Mouse (Mus musculus) embryonic facial prominence, embryonic 13.5 days (tissue): ENCODE measurements around the gene Gpr157. TPM values are rescaled to one million over a fixed set of nuclear protein-coding genes. Genes with fewer than 3 reads are reported as not detected.
A peak's percentile ranks its signal among the peaks of the same experiment; 100 is the strongest.

Source experiments
- ATAC-seq: fragments of 200-750 bp; cut with Nextera tagmentation; 2 replicates; pipeline ENCODE4 v1.8.0; 2017; ENCODE audit warnings: low read depth; ENCODE audit not compliant: insufficient number of reproducible peaks, insufficient read depth, low FRiP score, low TSS enrichment
- H3K27ac ChIP-seq: fragments of 300-500 bp; sonication (generic); 2 replicates; pipeline ENCODE4 v1.5.1; 2015; ENCODE audit warnings: moderate library complexity, mild to moderate bottlenecking, inconsistent platforms
- H3K27me3 ChIP-seq: fragments of 300-500 bp; sonication (generic); 2 replicates; pipeline ENCODE4 v1.6.1; 2015; ENCODE audit warnings: mild to moderate bottlenecking, inconsistent platforms
- H3K36me3 ChIP-seq: fragments of 300-500 bp; sonication (generic); 2 replicates; pipeline ENCODE4 v1.6.1; 2015; ENCODE audit warnings: mild to moderate bottlenecking, inconsistent platforms
- H3K4me1 ChIP-seq: fragments of 300-500 bp; sonication (generic); 2 replicates; pipeline ENCODE4 v1.6.1; 2015; ENCODE audit warnings: inconsistent platforms
- H3K4me2 ChIP-seq: fragments of 300-500 bp; sonication (generic); 2 replicates; pipeline ENCODE4 v1.6.1; 2015; ENCODE audit warnings: moderate library complexity, mild to moderate bottlenecking, inconsistent platforms
- H3K4me3 ChIP-seq: fragments of 300-500 bp; sonication (generic); 2 replicates; pipeline ENCODE4 v1.5.1; 2015; ENCODE audit warnings: mild to moderate bottlenecking, inconsistent platforms
- H3K9ac ChIP-seq: fragments of 300-500 bp; sonication (generic); 2 replicates; pipeline ENCODE4 v1.6.1; 2015; ENCODE audit warnings: mild to moderate bottlenecking, inconsistent platforms
- H3K9me3 ChIP-seq: fragments of 300-500 bp; sonication (generic); 2 replicates; pipeline ENCODE4 v1.6.1; 2016; ENCODE audit warnings: inconsistent platforms
- WGBS: fragments of 180-500 bp; shearing (Covaris S2); methylation state at CpG from one replicate; pipeline ENCODE4 v1.1.7; 2015; ENCODE audit warnings: mixed read lengths; 5-methylcytosine and 5-hydroxymethylcytosine counted together
- polyA plus RNA-seq: library from polyadenylated mRNA; unstranded; fragments of >200 nt; fragmentation: Nextera tagmentation; extraction: Ambion mirVana; gene quantifications from 2 replicates; pipeline ENCODE4 v1.2.1, GENCODE M21; 2015

Gene Gpr157
- polyA plus RNA-seq, 1 experiment from 2014 or later, result 1.5 TPM

DNA sequence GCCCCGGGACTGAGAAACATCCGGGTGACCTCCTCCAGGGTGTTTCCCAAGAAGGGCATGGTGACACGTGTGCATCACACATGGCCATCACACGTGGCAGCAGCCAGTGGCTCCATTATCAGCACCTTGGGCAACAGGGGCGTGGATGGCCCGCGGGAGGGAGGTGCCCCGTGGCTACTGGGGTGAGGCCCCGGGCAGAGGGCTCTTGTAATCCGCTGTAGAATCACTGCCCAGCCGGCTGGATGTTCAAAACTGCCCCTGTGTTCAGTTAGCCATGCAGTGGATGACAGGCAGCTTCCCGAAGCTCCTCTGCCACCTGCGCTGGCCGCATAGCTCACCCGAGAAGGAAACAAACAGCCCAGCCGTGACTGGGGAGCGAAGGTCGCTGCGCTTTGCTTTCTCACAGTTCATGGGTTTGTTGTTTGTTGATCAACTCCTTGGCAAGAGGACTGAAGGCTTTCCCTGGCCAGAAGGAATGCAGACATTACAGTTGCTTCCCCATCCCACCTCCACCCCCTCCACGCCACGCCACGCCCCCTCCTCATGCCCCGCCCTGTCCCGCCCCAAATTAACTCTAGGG, 45.6 kb downstream of the Gpr157 start:
- Histone ChIP-seq H3K36me3 (no peaks in the 10 kb centered on the region), H3K27me3 (no peaks in the 10 kb centered on the region), H3K27ac (no peak overlapping the region), H3K4me2 (peak overlapping the region; percentile 54), H3K9ac (no peak overlapping the region), H3K9me3 (no peaks in the 10 kb centered on the region), H3K4me3 (peak overlapping the region; percentile 31), H3K4me1 (peaks cover 11% of the 10 kb centered on the region)
- 31% methylated on average over 24 of the region's 24 CpGs for WGBS
- no peak for ATAC-seq

DNA sequence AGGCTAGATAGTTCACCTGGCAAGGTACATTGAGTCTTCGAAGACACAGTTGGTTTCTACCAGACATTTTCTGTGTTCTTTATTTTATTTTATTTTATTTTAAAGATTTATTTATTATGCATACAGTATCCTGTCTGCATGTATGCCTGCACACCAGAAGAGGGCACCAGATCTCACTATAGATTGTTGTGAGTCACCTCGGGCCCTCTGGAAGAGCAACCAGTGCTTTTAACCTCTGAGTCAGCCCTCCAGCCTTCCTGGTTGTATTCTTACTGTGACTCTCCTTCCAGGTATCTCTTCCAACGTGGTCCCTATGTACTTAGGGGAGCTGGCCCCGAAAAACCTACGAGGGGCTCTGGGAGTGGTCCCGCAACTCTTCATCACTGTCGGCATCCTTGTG, 48.1 kb downstream of the Gpr157 start:
- H3K27me3 ChIP-seq, result no peaks in the 10 kb centered on the region
- WGBS, result 83% methylated on average over 7 of the region's 7 CpGs

DNA sequence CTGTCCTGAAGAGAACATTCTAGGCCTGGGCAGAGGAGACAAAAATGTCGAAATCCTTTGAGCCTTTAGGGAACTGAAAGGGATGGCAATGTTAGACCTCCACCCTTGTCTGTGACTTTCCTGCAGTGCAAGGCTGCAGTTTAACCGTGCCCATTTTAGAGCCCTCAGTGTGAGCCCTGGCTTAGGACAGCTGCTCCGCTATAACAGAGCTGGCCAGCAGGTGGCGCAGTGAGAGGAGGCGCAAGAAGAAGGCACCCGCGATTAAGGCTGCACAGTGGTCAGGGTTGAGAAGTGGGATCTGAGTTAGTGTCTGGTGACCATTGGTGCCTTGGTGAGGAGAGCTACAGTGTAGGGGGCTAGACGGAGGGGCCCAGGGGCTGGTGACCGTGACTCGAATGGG, 49.5 kb downstream of the Gpr157 start:
- no peaks in the 10 kb centered on the region for H3K9me3 ChIP-seq
- H3K27ac ChIP-seq, result no peak overlapping the region
- no peaks in the 10 kb centered on the region for H3K36me3 ChIP-seq
- no peak overlapping the region for H3K4me2 ChIP-seq
- WGBS, result 5% methylated on average over 10 of the region's 10 CpGs
- no peak overlapping the region for H3K9ac ChIP-seq
- H3K4me1 ChIP-seq, result peaks cover 20% of the 10 kb centered on the region
- H3K4me3 ChIP-seq, result no peak overlapping the region
- no peak for ATAC-seq
- H3K27me3 ChIP-seq, result no peaks in the 10 kb centered on the region

More for the DNA sequence above, 48.1 kb downstream of the Gpr157 start:
- Histone ChIP-seq H3K4me3 (no peak overlapping the region), H3K27ac (no peak overlapping the region), H3K36me3 (no peaks in the 10 kb centered on the region), H3K9ac (no peak overlapping the region), H3K4me2 (no peak overlapping the region), H3K9me3 (no peaks in the 10 kb centered on the region), H3K4me1 (peaks cover 20% of the 10 kb centered on the region)
- ATAC-seq, result no peak

DNA sequence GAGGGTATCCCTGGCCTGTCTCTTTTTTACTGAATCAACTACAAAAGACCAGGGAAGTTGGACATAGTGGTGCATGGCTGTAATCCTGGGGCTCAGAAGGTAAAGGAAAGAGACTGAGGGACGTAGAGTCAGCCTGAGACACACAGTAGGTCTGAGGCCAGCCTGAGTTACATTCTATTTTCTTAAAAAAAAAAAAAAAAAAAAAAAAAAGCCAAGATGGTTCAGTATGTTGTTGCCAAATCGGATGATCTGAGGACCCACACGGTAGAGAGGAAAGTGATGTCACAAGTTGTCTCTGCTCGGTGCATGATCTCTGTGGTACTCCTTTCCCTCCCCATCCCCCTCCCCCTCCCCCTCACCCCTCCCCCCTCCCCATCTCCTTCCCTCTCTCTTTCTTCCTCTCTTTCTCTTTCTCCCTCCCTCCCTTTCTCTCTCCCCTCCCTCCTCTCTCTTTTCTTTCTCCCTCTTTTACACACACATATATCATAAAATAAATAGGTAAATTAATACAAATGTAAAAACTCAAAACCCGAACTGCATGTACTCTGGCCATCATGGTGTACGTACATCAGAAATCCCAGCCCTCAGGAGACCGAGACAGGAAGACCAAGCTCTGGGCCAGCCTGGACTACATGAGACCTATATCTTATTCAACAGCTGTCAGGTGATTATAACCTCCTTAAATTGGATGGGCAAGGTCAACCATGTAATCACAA, 50.4 kb downstream of the Gpr157 start:
- WGBS, result 84% methylated on average over 7 of the region's 7 CpGs
- ATAC-seq, result no peak
- Histone ChIP-seq H3K4me3 (no peak overlapping the region; the same call in 1 of the 2 replicates), H3K4me2 (peak overlapping the region; percentile 55), H3K27me3 (no peaks in the 10 kb centered on the region), H3K27ac (no peak overlapping the region), H3K36me3 (no peaks in the 10 kb centered on the region), H3K4me1 (peaks cover 19% of the 10 kb centered on the region), H3K9ac (no peak overlapping the region), H3K9me3 (no peaks in the 10 kb centered on the region)

DNA sequence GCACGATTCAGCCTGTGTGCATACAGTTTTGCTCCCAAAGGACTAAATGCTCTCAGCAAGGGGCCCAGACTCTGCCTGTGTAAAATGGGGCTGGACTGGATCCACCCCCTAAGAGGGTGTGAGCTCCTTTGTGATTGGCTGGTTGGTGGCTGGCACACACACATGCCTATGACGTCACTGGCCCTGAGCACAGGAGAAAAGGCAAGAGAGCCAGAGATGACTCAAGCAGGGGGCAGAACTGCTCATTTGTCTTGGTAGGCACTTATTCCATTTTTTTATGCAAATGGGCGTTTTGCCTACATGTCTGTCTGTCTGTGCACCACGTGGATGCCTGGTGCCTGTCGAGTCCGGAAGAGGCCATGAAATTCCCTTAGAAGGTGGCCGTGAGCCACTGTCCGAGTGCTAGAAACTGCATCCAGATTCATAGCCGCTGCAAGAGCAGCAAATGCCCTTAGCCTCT, 50.9 kb downstream of the Gpr157 start:
- Histone ChIP-seq H3K4me1 (peaks cover 13% of the 10 kb centered on the region), H3K27me3 (no peaks in the 10 kb centered on the region), H3K4me2 (peak overlapping the region; percentile 55), H3K9me3 (no peaks in the 10 kb centered on the region), H3K4me3 (peak overlapping the region; percentile 34), H3K27ac (no peak overlapping the region), H3K36me3 (no peaks in the 10 kb centered on the region), H3K9ac (peak overlapping the region; percentile 61; the same call in 1 of the 2 replicates)
- 15% methylated on average over 9 of the region's 9 CpGs for WGBS
- ATAC-seq, result peak; percentile 63; the same call in 1 of the 2 replicates

DNA sequence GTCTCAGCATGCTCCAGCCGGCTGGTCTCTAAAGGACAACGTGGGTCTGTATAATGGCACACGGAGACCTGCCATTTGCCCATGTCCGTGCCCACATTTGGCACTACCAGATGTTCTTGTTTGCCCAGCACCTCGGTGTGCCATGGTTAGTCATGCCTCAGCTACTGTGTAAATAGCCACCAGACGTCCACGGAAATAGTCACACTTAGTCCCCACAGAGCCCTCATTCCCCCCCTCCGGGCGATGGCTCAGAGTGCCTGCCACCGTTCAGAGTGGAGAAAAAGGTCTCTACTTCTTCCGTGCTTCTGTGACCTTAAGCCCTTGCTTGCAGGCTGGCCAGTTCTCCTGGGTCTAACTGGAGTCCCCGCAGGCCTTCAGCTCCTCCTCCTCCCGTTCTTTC, 51.9 kb downstream of the Gpr157 start:
- WGBS, result 62% methylated on average over 13 of the region's 13 CpGs
- no peak for ATAC-seq
- no peak overlapping the region for H3K27ac ChIP-seq
- H3K27me3 ChIP-seq, result no peaks in the 10 kb centered on the region
- no peaks in the 10 kb centered on the region for H3K36me3 ChIP-seq
- H3K4me1 ChIP-seq, result peaks cover 10% of the 10 kb centered on the region
- no peak overlapping the region for H3K4me3 ChIP-seq
- no peaks in the 10 kb centered on the region for H3K9me3 ChIP-seq
- no peak overlapping the region for H3K4me2 ChIP-seq
- no peak overlapping the region for H3K9ac ChIP-seq

DNA sequence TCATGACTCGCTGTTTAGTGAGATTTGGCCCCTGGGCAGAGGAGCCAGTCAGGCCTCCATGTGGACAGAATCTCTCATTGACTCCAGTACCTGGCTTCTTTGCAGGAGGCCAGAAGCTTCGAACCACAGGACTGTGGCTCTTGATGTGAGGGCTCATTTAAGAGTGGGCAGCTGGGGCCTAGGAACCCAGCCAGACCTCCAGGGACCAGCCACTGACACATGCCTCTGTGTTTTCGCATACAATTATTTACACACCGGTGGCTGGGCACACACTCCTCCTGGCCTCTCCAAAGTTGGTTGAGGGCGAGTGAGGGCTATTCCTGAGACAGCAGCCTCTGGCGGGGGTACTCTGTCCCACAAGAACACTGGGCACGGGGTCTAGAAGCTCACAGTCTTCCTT, 53.2 kb downstream of the Gpr157 start:
- Histone ChIP-seq H3K4me3 (no peak overlapping the region), H3K27ac (no peak overlapping the region), H3K4me1 (peaks cover 10% of the 10 kb centered on the region), H3K27me3 (no peaks in the 10 kb centered on the region), H3K9me3 (no peaks in the 10 kb centered on the region), H3K4me2 (no peak overlapping the region), H3K9ac (no peak overlapping the region), H3K36me3 (no peaks in the 10 kb centered on the region)
- WGBS, result 86% methylated on average over 7 of the region's 7 CpGs
- ATAC-seq, result no peak

DNA sequence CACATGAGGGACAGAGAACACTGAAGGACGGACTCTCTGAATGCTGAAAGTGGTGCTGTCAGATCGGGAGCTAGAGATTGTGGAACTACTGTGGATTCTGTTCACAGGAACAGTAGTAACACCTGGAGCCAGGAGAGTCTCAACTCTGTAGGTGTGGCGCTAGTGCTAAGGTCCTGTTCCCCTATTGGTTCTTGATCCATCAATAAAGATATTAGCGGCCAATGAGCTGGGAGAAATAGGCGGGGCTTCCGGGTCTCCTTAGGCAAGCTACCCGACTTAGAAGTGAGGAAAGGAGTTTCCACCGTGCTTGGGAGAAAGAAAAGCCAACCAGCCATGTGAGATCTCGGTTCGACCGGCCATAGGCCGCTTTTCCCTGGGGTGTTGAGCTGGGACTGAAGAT, 57.1 kb downstream of the Gpr157 start:
- WGBS, result 17% methylated on average over 12 of the region's 12 CpGs
- no peak for ATAC-seq
- H3K4me2 ChIP-seq, result 0 out of 2 replicates have a peak overlapping the region, but pooled peaks have one; percentile 3

DNA sequence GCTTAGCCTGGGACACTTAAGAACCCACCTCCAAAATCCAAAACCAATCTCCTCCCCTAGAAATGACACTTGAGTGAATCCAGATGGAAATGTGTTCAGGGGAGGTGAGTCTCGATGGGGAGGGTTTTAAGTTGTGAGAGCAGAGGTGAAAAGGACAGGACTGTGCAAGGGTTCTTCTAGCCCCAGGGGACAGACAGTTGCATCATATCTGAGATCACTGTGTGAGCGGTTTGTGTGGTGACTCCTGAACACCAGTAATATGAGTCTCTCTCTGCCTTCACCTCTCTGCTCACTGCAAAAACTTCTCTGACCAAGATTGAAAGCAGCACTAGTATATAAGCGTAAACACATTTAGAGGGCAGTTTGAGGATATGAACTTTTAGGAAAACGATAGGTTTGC, 59.1 kb downstream of the Gpr157 start:
- no peaks in the 10 kb centered on the region for H3K4me1 ChIP-seq
- no peak overlapping the region for H3K27ac ChIP-seq
- no peak overlapping the region for H3K4me2 ChIP-seq
- H3K9me3 ChIP-seq, result 0 out of 2 replicates have a peak, but pooled peaks cover 4% of the 10 kb centered on the region
- no peaks in the 10 kb centered on the region for H3K36me3 ChIP-seq
- H3K9ac ChIP-seq, result no peak overlapping the region
- H3K4me3 ChIP-seq, result no peak overlapping the region
- WGBS, result 42% methylated on average over 4 of the region's 4 CpGs
- no peaks in the 10 kb centered on the region for H3K27me3 ChIP-seq
- ATAC-seq, result no peak

More for the DNA sequence above, 57.1 kb downstream of the Gpr157 start:
- Histone ChIP-seq H3K27me3 (no peaks in the 10 kb centered on the region), H3K9me3 (0 out of 2 replicates have a peak, but pooled peaks cover 4% of the 10 kb centered on the region), H3K4me1 (no peaks in the 10 kb centered on the region), H3K27ac (no peak overlapping the region), H3K9ac (no peak overlapping the region), H3K4me3 (no peak overlapping the region), H3K36me3 (no peaks in the 10 kb centered on the region)

DNA sequence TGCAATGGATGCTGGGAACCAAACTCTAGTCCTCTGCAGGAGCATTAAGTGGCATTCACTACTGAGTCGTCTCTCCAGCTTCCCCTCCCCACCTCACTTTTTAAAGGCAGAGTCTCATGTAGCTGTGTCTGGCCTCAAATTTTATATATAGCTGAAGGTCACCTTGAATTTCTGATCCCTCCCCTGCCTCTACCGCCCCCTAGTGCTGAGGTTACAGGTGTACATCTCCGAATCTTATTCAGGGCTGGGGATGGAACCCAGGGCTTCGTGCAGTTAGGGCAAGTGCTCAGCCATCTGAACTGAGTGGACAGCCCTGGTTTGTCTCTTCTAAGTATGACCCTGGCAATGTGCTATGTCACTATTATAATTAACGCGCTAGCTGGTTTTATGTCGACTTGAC, 63.9 kb downstream of the Gpr157 start:
- no peak overlapping the region for H3K9ac ChIP-seq
- 0 out of 2 replicates have a peak, but pooled peaks cover 4% of the 10 kb centered on the region for H3K9me3 ChIP-seq
- ATAC-seq, result no peak
- H3K27ac ChIP-seq, result no peak overlapping the region
- 81% methylated on average over 7 of the region's 7 CpGs for WGBS
- H3K4me1 ChIP-seq, result no peaks in the 10 kb centered on the region
- no peaks in the 10 kb centered on the region for H3K36me3 ChIP-seq
- no peak overlapping the region for H3K4me2 ChIP-seq
- H3K4me3 ChIP-seq, result no peak overlapping the region
- H3K27me3 ChIP-seq, result no peaks in the 10 kb centered on the region

DNA sequence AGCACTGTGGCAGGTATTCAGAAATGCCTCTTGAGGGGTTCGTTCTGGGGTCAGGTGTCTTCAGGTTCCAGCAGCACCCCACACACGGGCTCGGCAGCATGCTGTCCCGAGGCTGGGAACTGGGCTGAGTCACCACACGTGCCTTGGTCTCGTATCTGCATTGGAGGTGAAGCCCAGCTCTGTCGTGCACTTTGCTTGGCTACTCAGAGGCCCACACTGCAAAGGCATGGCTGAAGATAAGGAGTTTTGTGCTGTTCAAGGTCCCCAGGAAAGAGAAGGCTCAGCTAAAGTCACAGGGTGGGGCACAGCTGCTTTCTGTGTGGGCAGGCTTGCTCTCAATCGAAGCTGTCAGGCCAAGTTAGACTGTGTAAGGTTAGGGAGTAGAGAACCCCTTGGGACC, 65.3 kb downstream of the Gpr157 start:
- H3K4me2 ChIP-seq, result no peak overlapping the region
- H3K9ac ChIP-seq, result no peak overlapping the region
- no peak overlapping the region for H3K4me3 ChIP-seq
- H3K4me1 ChIP-seq, result no peaks in the 10 kb centered on the region
- no peaks in the 10 kb centered on the region for H3K27me3 ChIP-seq
- H3K36me3 ChIP-seq, result no peaks in the 10 kb centered on the region
- WGBS, result 82% methylated on average over 8 of the region's 8 CpGs
- 0 out of 2 replicates have a peak, but pooled peaks cover 4% of the 10 kb centered on the region for H3K9me3 ChIP-seq
- ATAC-seq, result no peak
- no peak overlapping the region for H3K27ac ChIP-seq

DNA sequence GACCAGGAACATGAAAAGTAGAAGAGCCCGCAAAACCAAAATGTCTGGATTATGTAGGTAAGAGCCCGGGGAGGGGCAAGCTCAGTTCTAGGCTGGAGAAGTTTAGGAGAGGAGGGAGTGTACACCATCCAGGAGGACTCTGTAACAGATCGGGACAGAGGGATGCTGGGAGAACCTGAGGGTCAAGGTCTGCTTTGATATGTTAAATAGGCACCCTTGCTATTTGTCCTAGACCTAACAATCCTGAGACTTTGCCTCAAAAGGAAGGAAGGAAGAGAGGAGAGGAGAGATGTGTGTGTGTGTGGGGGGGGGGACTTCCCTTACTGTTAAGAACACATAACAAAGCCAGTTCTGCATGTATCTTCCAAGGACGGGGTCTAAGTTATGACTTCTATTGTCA, 68.1 kb downstream of the Gpr157 start:
- no peaks in the 10 kb centered on the region for H3K4me1 ChIP-seq
- no peaks in the 10 kb centered on the region for H3K36me3 ChIP-seq
- no peak overlapping the region for H3K4me2 ChIP-seq
- H3K9ac ChIP-seq, result no peak overlapping the region
- no peak overlapping the region for H3K4me3 ChIP-seq
- WGBS, result 88% methylated on average over 4 of the region's 4 CpGs
- no peaks in the 10 kb centered on the region for H3K27me3 ChIP-seq
- no peak overlapping the region for H3K27ac ChIP-seq
- no peak for ATAC-seq
- H3K9me3 ChIP-seq, result no peaks in the 10 kb centered on the region
